Mouse (Mus musculus) gastrocnemius, adult 2 months (tissue): ENCODE measurements around the gene Efnb1. TPM values are rescaled to one million over a fixed set of nuclear protein-coding genes. Genes with fewer than 3 reads are reported as not detected.

Source experiments
- DNase-seq: peaks from one replicate; pipeline ENCODE4 v3.0.0; 2022
- H3K27ac ChIP-seq: fragments of 200-600 bp; 2 replicates; pipeline ENCODE4 v1.8.1; 2022; ENCODE audit warnings: mild to moderate bottlenecking
- H3K4me3 ChIP-seq: fragments of 200-600 bp; 2 replicates; pipeline ENCODE4 v1.8.1; 2022; ENCODE audit warnings: mild to moderate bottlenecking, moderate library complexity
- CTCF ChIP-seq: fragments of 200-600 bp; IDR thresholded peaks from 2 replicates; pipeline ENCODE4 v1.8.1; 2022; ENCODE audit warnings: antibody characterized with exemption, mild to moderate bottlenecking, moderate library complexity
- intact Hi-C: fragments of 180-260 bp; cut with DNase I; formaldehyde crosslinking; loops from one replicate; pipeline ENCODE4 v1.15.1; 2025
- total RNA-seq, 2 experiments: library from RNA; stranded (reverse); gene quantifications; 2 replicates each; pipeline ENCODE4 v1.2.3; 2021

Efnb1 gene
- total RNA-seq, 2 experiments from 2014 or later = 5.8 to 9.8 TPM

- intact Hi-C loops = no loop called here
- DNase-seq = no peak
- H3K27ac ChIP-seq = no peak overlapping the region
- H3K4me3 ChIP-seq = no peak overlapping the region
- TF ChIP-seq CTCF = no peak
Observed at GRCm38 (mm10) chrX:99164855-99165368, 29.0 kb downstream of the Efnb1 start.

- no peak for TF ChIP-seq CTCF
- H3K4me3 ChIP-seq = no peak overlapping the region
- DNase-seq = no peak
- intact Hi-C loops = no loop called here
- no peak overlapping the region for H3K27ac ChIP-seq
Observed at GRCm38 (mm10) chrX:99167014-99167413, 31.1 kb downstream of the Efnb1 start.

- no peak for DNase-seq
- Histone ChIP-seq H3K4me3 (no peak overlapping the region), H3K27ac (no peak overlapping the region)
- intact Hi-C loops = no loop called here
- TF ChIP-seq CTCF = no peak
Observed at GRCm38 (mm10) chrX:99167550-99167949, 31.6 kb downstream of the Efnb1 start.

GRCm38 (mm10) chrX:99172301-99172700 lies 36.4 kb downstream of the Efnb1 start:
- no peak overlapping the region for H3K4me3 ChIP-seq
- DNase-seq = no peak
- intact Hi-C loops = no loop called here
- TF ChIP-seq CTCF = no peak
- H3K27ac ChIP-seq = no peak overlapping the region

GRCm38 (mm10) chrX:99185081-99185596 lies 49.2 kb downstream of the Efnb1 start:
- no peak for TF ChIP-seq CTCF
- intact Hi-C loops = no loop called here
- Histone ChIP-seq H3K4me3 (no peak overlapping the region), H3K27ac (no peak overlapping the region)
- no peak for DNase-seq

- intact Hi-C loops = no loop called here
- no peak overlapping the region for H3K27ac ChIP-seq
- TF ChIP-seq CTCF = no peak
- no peak for DNase-seq
- no peak overlapping the region for H3K4me3 ChIP-seq
Observed at GRCm38 (mm10) chrX:99186497-99187435, 50.8 kb downstream of the Efnb1 start.

GRCm38 (mm10) chrX:99191441-99192087 lies 55.6 kb downstream of the Efnb1 start:
- intact Hi-C loops = no loop called here
- TF ChIP-seq CTCF = no peak
- Histone ChIP-seq H3K4me3 (no peak overlapping the region), H3K27ac (no peak overlapping the region)
- no peak for DNase-seq

GRCm38 (mm10) chrX:99196910-99197309 lies 61.0 kb downstream of the Efnb1 start:
- intact Hi-C loops = loop anchor here (5.0 kb wide), 1 partner anchor 60 kb away; the partner anchor contains the start of gene Efnb1
- no peak for DNase-seq
- Histone ChIP-seq H3K4me3 (no peak overlapping the region), H3K27ac (no peak overlapping the region)
- TF ChIP-seq CTCF = no peak

GRCm38 (mm10) chrX:99198532-99198931 lies 62.6 kb downstream of the Efnb1 start:
- Histone ChIP-seq H3K27ac (peak overlapping the region; percentile 87), H3K4me3 (peak overlapping the region; percentile 66)
- DNase-seq = no peak
- TF ChIP-seq CTCF = no peak
- intact Hi-C loops = loop anchor here (5.0 kb wide), 1 partner anchor 61 kb away; the partner anchor contains the start of gene Efnb1

Other genes with a start within 250 kb of the Efnb1 start
- 1 to 10 TPM; 3.5 to 3.9 TPM for gene Ophn1, start 245.1 kb upstream of the Efnb1 start, total RNA-seq
- gene Yipf6, start 199.8 kb upstream of the Efnb1 start, total RNA-seq = 10 to 100 TPM; 11.0 to 11.9 TPM
- 10 to 100 TPM; 11.1 to 18.2 TPM for gene Stard8, start 132.9 kb upstream of the Efnb1 start, total RNA-seq